Mouse (Mus musculus): ENCODE measurements at regions not wholly inside any gene's neighbourhood (a gene's known extent, or its start where the extent isn't known, plus 50 kb on each side); places are given as distances from the start of the nearest gene placed in this dataset.

DNA sequence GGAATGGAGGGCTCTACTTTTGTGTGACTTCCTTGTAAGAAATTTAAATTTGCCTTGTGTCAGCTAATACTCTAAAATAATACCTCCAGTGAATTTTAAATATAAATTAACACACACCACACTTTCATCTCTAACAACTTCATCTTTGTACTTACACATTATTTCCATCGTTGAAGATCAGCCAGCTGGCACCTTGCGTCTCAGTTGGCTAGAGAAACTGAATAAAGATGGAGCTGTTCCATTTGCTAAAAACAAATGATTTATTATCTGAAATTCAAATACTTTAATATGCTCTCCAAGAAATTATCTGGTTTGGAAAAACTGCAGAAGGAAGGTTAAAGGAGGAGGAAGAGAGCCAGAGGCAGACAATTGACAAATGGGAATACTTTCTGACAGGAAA is 122.0 kb upstream of the Gm11096 start:
- DNase-seq (ENCODE audit: low spot score) = no peak

DNA sequence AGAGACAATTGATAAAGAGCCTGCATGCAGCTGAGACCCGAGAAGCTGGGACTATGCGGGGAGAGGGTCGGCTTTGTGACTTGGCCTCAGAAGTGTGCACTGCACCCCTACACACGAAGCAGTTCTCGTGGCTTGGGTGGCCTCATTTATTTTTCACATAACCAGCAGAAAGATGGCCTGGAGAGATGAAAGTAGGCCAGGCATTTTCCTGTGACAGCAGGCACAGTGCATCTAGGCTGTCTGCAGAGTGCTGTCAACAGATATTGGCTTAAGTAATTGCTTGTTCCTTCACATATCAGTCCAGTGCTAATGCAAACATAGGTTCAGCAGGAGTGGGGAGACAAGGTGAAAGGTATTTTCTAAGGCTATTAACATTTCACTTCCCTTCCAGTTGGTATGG is 124.9 kb upstream of the Gm11096 start:
- DNase-seq (ENCODE audit: low spot score) = no peak

DNA sequence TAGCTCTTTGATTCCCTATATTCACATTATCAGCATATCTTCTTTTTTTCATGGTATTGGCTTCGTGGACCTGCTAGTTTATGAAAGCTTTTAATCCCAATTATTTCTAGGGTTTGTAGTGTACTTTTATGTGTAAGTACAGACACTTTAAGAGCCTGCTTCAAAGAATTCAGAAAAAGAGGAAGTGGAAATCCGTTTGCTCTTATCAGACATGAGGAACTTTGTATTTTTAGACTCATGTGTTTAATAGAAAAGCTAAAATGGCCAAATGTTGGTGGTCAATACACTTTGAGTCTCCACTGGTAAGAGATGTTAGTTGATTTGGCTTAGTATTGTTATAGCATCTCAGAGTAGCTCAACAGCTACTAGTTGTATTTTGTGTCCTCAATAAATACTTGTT is 135.7 kb upstream of the Gm11096 start:
- no peak for DNase-seq (ENCODE audit: low spot score)

DNA sequence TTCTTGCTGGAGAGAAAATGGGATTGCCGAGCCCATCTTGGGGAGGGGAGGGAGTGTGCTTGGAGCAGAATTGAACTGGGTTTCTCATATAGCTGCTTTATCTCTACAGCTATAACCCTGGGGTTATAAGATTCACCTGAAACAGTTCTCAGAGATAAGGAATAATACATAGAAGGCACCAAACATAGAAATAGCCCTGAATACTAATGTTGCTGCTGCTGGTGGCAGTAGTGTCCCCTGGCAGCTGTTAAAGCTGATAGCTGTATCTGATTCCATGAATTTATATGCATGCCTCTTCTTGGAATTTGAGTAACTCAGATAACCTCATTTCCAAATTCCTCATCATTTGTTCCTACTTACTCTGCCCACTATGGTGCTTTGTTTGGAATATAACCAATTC is 137.0 kb upstream of the Gm11096 start:
- DNase-seq (ENCODE audit: low spot score) = no peak

DNA sequence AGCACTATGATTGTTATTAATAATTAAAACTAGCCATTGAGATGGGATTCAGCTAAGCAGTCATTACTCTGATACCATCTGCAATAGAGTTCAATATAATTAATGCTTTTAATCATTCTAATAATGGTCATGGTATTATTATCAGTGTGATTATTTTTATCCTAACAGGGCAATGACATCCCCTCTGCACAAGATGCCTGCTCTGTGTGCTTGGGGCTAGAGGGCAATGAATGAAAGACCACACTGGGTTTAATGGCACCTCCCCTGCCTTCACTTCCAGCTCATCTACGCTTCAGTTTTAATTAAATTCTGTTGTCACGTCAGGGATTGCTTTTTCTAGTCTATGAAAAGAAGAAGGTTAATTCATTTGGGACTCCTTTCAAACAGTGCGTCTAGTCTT is 139.1 kb upstream of the Gm11096 start:
- DNase-seq (ENCODE audit: low spot score) = no peak

DNA sequence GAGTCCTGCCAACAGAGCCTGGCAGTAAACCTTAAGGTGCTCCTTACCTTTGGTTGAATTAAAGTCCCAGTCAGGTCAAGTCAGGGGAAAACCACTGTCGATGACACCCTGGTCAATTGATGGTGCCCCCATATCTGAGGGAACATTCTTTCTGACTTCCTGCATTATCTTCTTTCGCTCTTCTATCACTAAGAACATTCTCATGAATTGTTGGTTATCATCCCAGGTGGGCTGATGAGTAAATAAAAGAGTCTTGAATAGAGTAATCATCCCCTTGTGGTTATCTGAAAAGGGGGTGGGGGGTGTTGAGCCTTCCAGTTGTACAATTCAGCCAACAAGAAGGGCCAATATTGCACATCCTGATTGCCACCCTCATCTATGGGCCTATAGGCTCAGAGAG is 149.7 kb upstream of the Gm11096 start:
- DNase-seq (ENCODE audit: low spot score) = no peak

DNA sequence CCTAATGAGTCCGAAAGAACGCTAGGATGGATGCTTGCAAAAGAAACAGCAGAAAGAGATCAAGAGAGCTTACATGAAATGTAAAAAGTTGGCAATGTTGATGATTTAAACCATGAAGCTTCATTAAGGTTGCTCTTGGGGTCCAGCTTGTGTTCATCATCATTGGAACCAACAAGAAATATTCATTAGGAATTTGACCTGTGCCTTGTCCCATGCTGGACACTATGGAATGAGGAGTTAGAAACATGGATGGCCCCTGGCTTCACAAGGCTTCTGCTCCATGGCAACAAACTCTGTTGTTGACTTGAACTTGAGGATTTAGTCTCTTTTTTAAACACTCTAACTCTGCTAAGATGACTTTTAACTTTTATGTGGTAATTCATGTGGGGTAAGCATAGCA is 159.0 kb upstream of the Gm11096 start:
- no peak for DNase-seq (ENCODE audit: low spot score)

DNA sequence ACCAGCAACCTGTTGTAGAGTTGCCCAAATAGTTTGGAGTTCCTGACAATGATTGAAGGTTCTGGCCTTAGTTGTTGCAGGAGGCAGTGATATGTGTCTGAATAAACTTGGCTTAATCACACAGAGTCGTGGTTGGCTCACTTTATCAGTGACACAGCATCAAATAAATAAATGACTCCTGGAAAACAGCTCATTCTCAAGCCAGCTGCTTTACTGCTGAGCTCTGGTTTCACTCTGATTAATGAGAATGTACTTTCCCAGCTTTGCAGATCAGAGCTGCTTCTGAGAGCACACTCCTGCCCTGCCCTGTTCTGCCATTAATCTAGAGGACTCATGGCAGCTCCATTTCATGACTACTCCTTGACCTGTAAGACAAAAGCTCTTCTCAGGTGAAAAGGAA is 171.3 kb upstream of the Gm11096 start:
- DNase-seq (ENCODE audit: low spot score) = no peak

DNA sequence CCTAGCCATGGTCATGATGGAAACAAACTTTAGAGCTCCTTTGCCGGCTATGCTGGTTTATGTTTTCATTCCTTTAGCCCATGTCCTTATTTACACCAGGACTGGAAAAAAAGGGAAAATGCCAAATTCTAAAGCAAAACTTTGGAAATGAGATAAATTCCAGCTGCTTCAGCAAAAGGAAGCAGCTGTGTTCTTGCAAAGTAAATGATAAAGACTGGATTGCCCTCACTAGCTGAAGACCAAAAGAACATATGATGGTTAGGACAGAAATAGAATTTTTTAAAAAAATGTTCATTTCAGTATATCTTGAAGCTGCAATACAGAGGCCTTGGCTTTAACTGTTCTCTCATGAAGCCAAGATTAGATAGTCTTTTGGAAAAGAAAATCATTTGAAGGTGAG is 179.6 kb upstream of the Gm11096 start:
- DNase-seq (ENCODE audit: low spot score) = no peak

DNA sequence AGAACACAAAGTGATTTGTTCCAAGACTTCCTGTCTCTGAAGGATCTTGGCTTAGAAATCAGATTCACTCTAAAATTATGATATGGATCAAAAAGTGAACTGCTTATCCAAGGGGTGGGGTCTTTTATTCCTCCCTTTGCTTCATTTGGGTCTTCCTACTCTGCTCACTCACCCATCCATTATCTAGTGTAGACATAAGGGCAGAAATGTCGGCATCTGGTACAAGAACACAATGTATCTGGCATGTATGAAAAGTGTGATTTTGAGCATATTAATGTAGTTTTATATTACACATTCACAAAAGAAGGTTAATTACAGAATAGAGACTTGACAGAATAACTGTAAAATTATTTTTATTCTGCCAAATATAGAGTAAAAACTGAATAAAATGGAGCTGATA is 181.5 kb upstream of the Gm11096 start:
- no peak for DNase-seq (ENCODE audit: low spot score)

DNA sequence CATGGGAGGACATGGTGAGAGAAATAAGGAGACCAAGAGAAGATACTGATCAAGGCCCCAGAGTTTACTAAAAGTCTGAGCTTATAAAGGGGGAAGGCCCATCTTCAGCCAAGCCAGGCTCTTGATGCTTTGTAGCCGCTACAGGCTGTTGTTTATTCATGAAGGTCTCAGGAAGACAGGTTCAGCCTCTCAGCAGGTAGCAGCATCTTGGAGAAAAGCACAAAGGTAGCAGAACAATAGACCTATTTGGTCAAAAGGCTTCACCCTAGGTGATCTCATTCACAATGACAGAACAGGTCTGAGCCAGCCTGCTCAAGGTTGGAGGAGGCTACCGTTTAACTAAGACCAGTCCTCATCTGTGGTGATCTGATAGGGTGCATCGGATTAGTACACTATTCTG is 185.5 kb upstream of the Gm11096 start:
- no peak for DNase-seq (ENCODE audit: low spot score)

DNA sequence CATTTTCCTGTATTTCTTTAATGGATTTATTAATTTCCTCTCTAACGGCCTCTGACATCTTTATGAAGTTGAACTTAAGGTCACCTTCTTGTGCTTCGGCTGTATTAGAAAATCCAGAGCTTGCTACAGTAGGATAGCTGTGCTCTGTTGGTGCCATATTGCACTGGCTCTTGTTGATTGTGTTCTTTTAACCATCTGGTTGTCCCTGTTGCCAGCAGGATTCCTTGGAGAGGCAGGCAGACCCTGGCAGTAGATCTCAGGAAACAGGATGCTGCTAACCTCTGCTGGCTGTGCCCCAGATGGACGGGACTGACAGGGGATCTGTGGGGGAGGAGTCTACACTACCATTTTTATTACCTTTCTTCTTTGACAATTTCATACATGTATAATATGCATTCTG is 185.9 kb upstream of the Thumpd2 start:
- no peak for DNase-seq (ENCODE audit: low spot score)

DNA sequence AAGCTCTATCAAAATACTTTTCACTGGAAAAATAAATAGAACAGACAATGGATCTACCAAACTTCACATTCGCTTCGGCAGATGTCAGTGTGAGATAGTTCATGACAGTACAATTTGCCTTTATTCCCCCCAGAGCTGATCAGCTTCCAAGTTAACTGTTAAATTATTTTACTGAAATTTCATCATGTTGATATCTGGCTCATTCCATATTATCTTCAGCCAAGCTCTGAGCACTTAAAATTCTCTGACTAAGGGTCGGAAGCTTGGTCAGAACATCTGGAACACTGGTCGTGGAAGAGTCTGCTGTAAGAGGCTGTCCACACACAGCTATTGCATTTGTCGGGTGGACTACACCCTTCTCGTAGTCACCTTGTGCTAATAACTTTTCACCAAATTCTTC is 181.3 kb upstream of the Thumpd2 start:
- no peak for DNase-seq (ENCODE audit: low spot score)

DNA sequence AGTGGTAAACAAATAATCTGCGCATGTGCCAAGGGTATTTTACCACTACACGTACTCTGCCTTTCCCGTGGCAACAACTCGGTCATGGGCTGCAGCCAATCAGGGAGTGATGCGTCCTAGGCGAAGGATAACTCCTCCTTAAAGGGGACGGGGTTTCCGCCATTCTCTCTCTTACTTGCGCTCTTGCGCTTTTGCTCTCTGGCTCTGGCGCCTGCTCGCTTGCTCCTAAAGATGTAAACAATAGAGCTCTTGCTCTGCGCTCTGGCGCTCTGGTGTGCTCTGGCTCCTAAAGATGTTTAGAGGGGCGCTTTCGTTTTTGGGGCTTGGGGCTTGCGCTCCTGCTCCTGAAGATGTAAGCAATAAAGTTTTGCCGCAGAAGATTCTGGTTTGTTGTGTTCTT is 166.9 kb upstream of the Thumpd2 start:
- peak; percentile 23 for DNase-seq (ENCODE audit: low spot score)

DNA sequence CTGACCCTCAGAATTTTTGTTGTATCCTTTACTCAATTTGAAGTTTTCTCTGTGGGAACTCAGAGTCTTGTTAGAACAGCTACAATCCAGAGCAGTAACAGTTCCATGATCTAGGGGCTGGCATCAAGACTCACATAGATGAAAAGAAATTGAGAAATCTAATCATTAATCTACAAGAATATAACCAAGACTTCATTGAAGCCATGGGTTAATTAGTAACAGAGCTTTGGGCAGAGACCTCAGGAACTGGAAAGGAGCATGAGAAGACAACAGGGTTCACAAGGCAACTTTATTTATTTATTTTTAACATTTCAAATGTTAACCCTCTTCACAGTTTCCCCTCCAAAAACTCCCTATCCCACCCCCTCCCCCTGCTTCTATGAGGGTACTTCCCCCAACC is 160.4 kb upstream of the Thumpd2 start:
- DNase-seq (ENCODE audit: low spot score) = no peak

DNA sequence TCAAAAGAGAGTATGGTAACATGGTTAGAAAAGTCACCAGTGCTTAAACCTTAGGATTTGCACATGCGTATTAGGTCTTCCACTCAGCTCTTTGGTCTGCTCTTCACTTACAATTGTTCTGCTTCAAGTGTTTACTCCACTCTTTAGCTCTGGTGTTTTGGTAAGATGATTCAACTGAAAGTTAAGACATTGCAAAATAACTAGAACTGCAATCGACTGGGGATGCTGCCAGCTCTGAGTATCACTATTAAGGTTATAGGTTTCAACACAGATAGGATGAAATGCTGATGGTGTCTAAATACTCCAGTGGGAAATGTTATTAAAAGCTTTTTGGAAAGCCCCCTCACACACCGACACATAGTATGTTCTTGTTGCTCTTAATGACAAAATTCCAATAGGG is 156.6 kb upstream of the Thumpd2 start:
- no peak for DNase-seq (ENCODE audit: low spot score)

DNA sequence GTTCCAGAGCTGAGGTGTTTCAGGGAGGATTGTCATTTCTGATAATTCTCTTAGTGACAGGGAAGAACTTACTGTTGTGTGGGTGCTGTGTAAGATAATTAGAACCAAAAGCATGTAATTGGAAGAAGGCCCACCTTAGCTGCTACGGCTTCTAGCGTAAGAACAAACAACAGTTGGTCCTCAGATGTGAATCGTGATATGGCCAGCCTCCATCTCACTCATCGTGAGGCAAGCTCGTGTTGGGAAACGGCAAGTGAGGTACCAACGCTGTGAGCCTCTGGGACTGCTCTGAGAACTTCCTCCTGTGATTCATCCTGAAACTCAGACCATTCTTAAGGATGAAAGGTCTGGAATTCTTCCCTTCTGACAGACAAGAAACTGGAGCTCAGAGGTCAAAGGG is 150.0 kb upstream of the Thumpd2 start:
- DNase-seq (ENCODE audit: low spot score) = no peak

DNA sequence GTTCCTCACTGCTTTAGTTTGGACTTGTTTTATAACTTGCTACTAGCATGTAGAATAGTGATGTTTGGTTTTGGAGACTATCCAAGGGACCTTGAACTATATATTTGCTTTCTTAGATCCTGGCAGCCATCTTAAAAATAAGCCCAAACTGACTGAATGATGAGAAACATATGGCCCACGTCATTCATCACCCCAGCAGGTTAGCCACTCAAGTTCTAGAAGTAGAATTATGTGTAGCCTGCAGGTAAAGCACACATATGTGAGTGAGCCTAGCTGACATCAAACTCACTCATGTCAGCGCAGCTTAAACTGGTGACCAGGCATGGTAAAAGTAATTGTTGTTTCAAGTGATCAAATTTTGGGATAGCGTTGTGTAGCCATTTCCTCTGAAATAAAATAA is 147.2 kb upstream of the Thumpd2 start:
- no peak for DNase-seq (ENCODE audit: low spot score)

DNA sequence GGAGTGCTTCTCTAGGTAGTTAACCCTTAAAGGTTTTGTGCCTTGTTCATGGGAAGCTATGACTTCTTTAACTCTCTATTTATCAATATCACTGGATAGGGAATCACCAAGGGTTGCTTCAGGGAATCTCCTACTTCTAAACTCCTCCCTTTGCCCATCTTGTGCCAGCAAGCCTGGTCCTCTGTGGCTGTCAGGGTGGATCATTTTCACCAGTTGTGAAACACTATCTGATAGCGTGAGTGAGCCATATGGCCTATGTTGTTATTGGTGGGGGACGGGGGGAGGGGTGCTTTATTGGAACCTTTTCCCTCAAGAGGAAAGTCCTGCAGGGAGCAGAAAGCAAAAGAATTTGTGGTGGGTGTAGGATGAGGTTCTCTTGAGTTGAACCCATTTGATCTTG is 145.5 kb upstream of the Thumpd2 start:
- DNase-seq (ENCODE audit: low spot score) = no peak

DNA sequence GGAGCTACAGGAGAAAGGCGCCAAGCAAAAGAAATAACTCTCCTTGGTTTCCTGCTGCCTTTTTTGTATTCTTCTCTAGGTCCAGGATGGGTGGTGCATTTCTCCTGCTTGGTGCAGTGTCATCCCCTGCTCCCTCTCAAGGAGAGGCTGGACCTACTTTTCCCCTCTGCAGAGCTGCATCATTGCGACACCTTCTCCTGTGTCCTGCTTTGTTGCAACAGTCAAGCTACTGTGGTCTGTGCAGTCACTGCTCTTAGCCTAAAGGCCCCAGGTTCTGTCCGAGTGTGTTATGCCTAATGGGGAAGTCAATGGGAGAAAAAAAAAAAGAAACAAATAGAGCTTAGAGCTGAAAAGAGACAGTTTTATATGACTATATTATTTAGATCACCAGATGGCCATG is 144.4 kb upstream of the Thumpd2 start:
- DNase-seq (ENCODE audit: low spot score) = no peak

DNA sequence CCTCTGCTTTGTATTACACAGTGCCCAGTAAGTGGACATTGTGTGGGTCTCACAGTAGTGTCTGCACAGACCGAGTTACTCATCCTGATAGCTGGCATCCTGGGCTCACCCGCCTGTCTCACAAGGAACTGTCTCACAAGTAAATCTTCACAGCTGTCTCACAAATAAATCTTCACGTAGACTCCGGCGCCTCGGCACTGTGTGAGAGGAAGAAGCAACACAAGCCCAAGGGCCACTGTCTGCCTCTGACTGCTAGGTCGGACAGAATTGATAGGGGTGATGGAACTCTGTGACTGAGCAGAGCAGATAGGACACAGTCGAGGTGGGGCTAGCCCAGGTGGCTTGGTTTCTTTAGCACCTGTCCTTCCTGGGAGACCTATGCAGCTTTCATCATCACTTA is 136.2 kb upstream of the Thumpd2 start:
- DNase-seq (ENCODE audit: low spot score) = no peak

DNA sequence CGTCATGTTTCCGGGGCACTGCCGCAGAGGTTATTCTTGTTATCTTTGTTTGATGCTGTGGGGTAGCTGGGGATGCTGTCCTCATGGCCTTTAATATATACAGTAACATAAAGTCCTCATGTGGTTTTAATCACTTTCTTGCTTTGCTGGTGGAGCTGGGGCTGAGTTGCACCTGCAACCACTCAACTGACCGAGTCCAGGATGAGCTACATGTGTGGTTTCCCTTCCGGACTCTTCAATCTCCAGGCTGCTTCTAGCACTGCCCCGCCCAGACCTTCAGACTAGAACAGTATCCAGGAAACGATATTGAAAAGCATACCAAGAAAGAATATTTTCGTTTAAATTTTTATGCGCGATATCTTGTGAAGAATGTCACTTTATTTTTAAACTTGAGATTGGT is 129.1 kb upstream of the Thumpd2 start:
- DNase-seq (ENCODE audit: low spot score) = no peak

DNA sequence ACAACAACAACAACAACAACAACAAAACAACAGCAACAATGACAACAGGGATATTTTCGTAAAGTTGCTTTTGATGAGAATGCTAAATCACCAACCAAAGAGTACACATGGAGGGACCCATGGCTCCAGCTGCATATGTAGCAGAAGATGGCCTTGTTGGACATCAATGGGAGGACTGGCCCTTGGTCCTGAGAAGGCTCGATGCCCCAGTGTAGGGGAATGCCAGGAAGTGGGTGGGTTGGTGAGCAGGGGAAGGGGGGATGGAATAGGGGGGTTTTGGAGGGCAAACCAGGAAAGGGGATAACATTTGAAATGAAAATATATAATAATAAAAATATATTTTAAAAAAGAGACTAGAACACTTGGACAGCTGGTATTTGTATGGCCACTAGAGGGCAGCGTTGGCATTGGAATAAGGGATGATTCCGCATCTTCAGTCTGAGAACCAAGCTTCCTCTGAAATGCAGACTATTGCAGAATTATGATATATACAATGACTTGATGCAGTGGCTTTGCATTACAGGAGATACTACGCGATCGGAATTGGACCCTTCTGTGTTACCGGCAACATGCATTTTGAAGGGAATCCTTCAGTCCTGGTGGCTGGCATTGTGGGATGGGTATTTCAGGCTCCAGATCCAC is 128.5 kb upstream of the Thumpd2 start:
- DNase-seq (ENCODE audit: low spot score) = peak; percentile 22

DNA sequence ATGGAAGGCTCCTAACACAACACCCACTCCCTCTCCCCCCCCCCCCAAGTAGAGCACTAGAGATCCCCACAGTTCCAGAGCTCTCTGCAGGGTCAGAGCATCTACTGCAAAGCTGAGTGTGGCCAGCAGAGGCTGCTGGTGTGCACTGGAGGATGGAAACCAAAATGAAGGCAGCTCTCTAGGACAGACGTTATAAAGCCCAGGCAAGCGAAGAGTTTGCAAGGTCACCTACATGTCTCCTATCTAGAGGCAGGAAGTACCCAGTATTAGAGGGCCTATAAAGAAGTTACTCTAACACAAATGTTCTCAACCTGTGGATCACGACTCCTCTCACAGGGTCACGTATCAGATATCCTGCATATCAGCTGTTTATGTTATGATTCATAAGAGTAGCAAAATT is 125.1 kb upstream of the Thumpd2 start:
- no peak for DNase-seq (ENCODE audit: low spot score)

DNA sequence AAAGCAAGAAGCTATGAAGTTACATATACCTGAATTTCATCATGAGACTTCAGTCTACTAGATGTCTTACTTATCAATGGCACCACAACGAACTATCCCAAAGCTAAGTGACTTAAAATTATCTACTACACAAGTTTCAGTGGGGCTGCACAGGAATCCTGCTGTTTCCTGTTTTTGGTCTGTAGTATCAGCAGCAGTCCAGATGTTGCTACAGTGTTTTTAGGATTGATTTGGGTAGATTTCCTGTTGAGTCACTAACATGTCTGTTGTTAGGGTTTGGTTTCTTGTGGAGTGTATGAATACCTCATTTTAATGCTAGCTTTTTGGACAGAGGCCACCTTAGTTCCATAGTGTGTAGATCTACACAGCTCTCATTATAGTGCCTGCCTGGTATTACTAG is 120.8 kb upstream of the Thumpd2 start:
- no peak for DNase-seq (ENCODE audit: low spot score)

Measured in urinary bladder, adult 2 months (tissue).